In the genomic region with DNA sequence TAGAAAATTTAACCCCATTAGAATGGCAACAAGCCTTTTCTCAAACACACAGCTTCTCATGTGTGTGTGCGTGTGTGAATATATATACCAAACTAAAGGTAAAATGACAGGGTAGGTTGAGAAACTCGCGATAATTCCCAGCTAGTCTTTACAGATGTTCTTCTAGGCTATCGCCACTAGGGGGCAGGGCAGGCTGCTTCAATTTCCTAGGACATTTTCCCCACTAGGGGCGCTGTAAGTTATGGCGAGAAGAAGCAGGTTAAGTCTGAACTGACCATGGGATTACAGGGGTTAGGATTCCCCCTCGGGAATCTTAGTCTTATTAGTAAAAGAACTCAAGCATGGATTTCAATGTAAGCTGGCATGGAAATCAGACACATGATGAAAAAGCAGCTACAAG, we compare ENCODE assay signal across 9 mouse cellular contexts. TPM values are rescaled to one million over a fixed set of nuclear protein-coding genes. Genes with fewer than 3 reads are reported as not detected.
DNase-seq lines count a peak whose midpoint lies in the region; ATAC-seq and TF ChIP-seq lines count a peak whose summit lies in the region.
"Had no signal": no experiment of that assay in that cellular context is flagged by ENCODE, and none has a peak within 500 bp of the region (broad histone marks: within the 10 kb centered on the region; RNA-seq: fewer than 3 reads in every experiment).

No protein-coding gene starts in this region.

- WGBS in intestine, embryonic 14.5 days, result 33% methylated on average over 7 of the region's 7 CpGs
- WGBS in intestine, embryonic 15.5 days, result 34% methylated on average over 7 of the region's 7 CpGs
- WGBS in stomach, postnatal 0 days, result 29% methylated on average over 7 of the region's 7 CpGs

- no peak overlapping the region for H3K4me3 ChIP-seq in intestine, embryonic 14.5 days (ENCODE audit: low read depth, low read length)
- no peak overlapping the region for H3K4me3 ChIP-seq in intestine, embryonic 15.5 days (replicated peaks)
- no peak overlapping the region for H3K4me3 ChIP-seq in left cerebral cortex, adult 2 months
- H3K4me3 ChIP-seq in stomach, postnatal 0 days (ENCODE audit: low read depth, low read length), result no peak overlapping the region
- H3K4me3 ChIP-seq: embryonic facial prominence, embryonic 15.5 days had no signal

- TF ChIP-seq CTCF in left cerebral cortex, adult 2 months (IDR thresholded peaks at IDR 0.05), result no peak; the same call in none of the 2 replicates
- peak; percentile 100 for TF ChIP-seq CTCF in stomach, postnatal 0 days (IDR thresholded peaks at IDR 0.05; ENCODE audit: low read depth)

- no peaks in the 10 kb centered on the region for H3K4me1 ChIP-seq in intestine, embryonic 14.5 days (replicated peaks; ENCODE audit: control insufficient read depth, insufficient read depth, low read length)
- no peaks in the 10 kb centered on the region for H3K4me1 ChIP-seq in intestine, embryonic 15.5 days (replicated peaks)
- H3K4me1 ChIP-seq in stomach, postnatal 0 days (replicated peaks; ENCODE audit: control insufficient read depth, insufficient read depth), result no peaks in the 10 kb centered on the region

- H3K27me3 ChIP-seq in intestine, embryonic 14.5 days (replicated peaks; ENCODE audit: control insufficient read depth, insufficient read depth, low read length), result no peaks in the 10 kb centered on the region
- no peaks in the 10 kb centered on the region for H3K27me3 ChIP-seq in intestine, embryonic 15.5 days (replicated peaks)
- H3K27me3 ChIP-seq in stomach, postnatal 0 days (ENCODE audit: control insufficient read depth, insufficient read depth, low read length), result no peaks in the 10 kb centered on the region
- H3K27me3 ChIP-seq: embryonic facial prominence, embryonic 15.5 days had no signal

- no peak for TF ChIP-seq EP300 in stomach, postnatal 0 days (optimal IDR thresholded peaks at IDR 0.05)

- H3K4me2 ChIP-seq in intestine, embryonic 14.5 days (ENCODE audit: low read length), result no peak overlapping the region
- H3K4me2 ChIP-seq in intestine, embryonic 15.5 days (replicated peaks), result no peak overlapping the region
- H3K4me2 ChIP-seq in stomach, postnatal 0 days (replicated peaks; ENCODE audit: low read depth), result no peak overlapping the region
- H3K4me2 ChIP-seq: embryonic facial prominence, embryonic 15.5 days had no signal

- DNase-seq in intestine, embryonic 14.5 days (ENCODE audit: low spot score), result peak; percentile 89
- peak; percentile 87 for DNase-seq in adrenal gland, postnatal 14 days
- peak; percentile 81 for DNase-seq in embryo, embryonic 9.5 days (ENCODE audit: extremely low spot score)
- DNase-seq in heart, postnatal 36 days, result peak; percentile 81
- DNase-seq in left cerebral cortex, adult 2 months (ENCODE audit: extremely low spot score in 1 of 2, low spot score in 2 of 2), result peak; percentile 77 to 83
- peak; percentile 43 to 53 for DNase-seq in monocyte, adult 2 months (ENCODE audit: low read depth in 1 of 2, low spot score in 2 of 2)
- DNase-seq in stomach, postnatal 0 days (ENCODE audit: low spot score), result peak; percentile 83

- no peak overlapping the region for H3K27ac ChIP-seq in intestine, embryonic 14.5 days (ENCODE audit: low read depth)
- H3K27ac ChIP-seq in intestine, embryonic 15.5 days, result no peak overlapping the region
- H3K27ac ChIP-seq in left cerebral cortex, adult 2 months, result no peak overlapping the region
- no peak overlapping the region for H3K27ac ChIP-seq in stomach, postnatal 0 days (replicated peaks)
- H3K27ac ChIP-seq: embryonic facial prominence, embryonic 15.5 days had no signal

- no peaks in the 10 kb centered on the region for H3K36me3 ChIP-seq in intestine, embryonic 14.5 days (ENCODE audit: control insufficient read depth, insufficient read depth, low read length)
- H3K36me3 ChIP-seq in intestine, embryonic 15.5 days, result no peaks in the 10 kb centered on the region
- H3K36me3 ChIP-seq in stomach, postnatal 0 days (ENCODE audit: control insufficient read depth, insufficient read depth, low read length), result no peaks in the 10 kb centered on the region
- H3K36me3 ChIP-seq: embryonic facial prominence, embryonic 15.5 days had no signal

- intact Hi-C loops in heart, postnatal 36 days (cut with DNase I), result loop anchor here (1.0 to 5.0 kb wide), 2 partner anchors 185 to 441 kb away; no protein-coding TSS in a partner anchor
- intact Hi-C loops in left cerebral cortex, adult 2 months (cut with DNase I), result loop anchor here (5.0 to 10.0 kb wide), 3 partner anchors 158 to 441 kb away; a partner anchor contains a TSS

- no peak overlapping the region for H3K9ac ChIP-seq in intestine, embryonic 14.5 days (ENCODE audit: low read length)
- no peak overlapping the region for H3K9ac ChIP-seq in intestine, embryonic 15.5 days
- no peak overlapping the region for H3K9ac ChIP-seq in stomach, postnatal 0 days (ENCODE audit: low read length)
- H3K9ac ChIP-seq: embryonic facial prominence, embryonic 15.5 days had no signal

- no peaks in the 10 kb centered on the region for H3K9me3 ChIP-seq in intestine, embryonic 14.5 days (ENCODE audit: control insufficient read depth, low read length)
- no peaks in the 10 kb centered on the region for H3K9me3 ChIP-seq in intestine, embryonic 15.5 days
- H3K9me3 ChIP-seq in stomach, postnatal 0 days (ENCODE audit: control insufficient read depth, low read length), result no peaks in the 10 kb centered on the region
- H3K9me3 ChIP-seq: embryonic facial prominence, embryonic 15.5 days had no signal

- ATAC-seq in intestine, embryonic 14.5 days (replicated peaks; ENCODE audit: low FRiP score, low TSS enrichment, low read depth), result no peak
- no peak for ATAC-seq in intestine, embryonic 15.5 days
- no peak for ATAC-seq in stomach, postnatal 0 days (ENCODE audit: low FRiP score, low TSS enrichment)

RNA-seq across cellular contexts. Expression of a gene that starts 39.9 kb away (rescaled TPM):
- 0.09 TPM in 1 of 2 replicates, not detected in the other for polyA plus RNA-seq in intestine, embryonic 14.5 days (2014; fragmentation: Nextera tagmentation; extraction: Ambion mirVana)
- polyA plus RNA-seq in intestine, embryonic 15.5 days (2015; fragmentation: Nextera tagmentation; extraction: Ambion mirVana), result 0.08 and 0.29 TPM in 2 replicates
- total RNA-seq in adrenal gland, postnatal 14 days (2021), result 0.04 TPM in 1 of 2 replicates, not detected in the other
- total RNA-seq in heart, postnatal 36 days (2021), result 100 to 1,000 TPM; 133 to 143 TPM
- under 1 TPM in 1 of 2 experiments, not detected in 1; 0.07 TPM for total RNA-seq in left cerebral cortex, adult 2 months (2021)
- polyA plus RNA-seq in stomach, postnatal 0 days (2015; fragmentation: Nextera tagmentation; extraction: Ambion mirVana), result 0.08 and 0.17 TPM in 2 replicates

RNA-seq across cellular contexts. Expression of a gene that starts 51.7 kb away (rescaled TPM):
- polyA plus RNA-seq in intestine, embryonic 14.5 days (2014; fragmentation: Nextera tagmentation; extraction: Ambion mirVana), result 14.2 and 14.6 TPM in 2 replicates
- 14.1 and 16.1 TPM in 2 replicates for polyA plus RNA-seq in intestine, embryonic 15.5 days (2015; fragmentation: Nextera tagmentation; extraction: Ambion mirVana)
- 11.3 and 16.6 TPM in 2 replicates for total RNA-seq in adrenal gland, postnatal 14 days (2021)
- 10 to 100 TPM; 15.8 to 18.3 TPM for total RNA-seq in heart, postnatal 36 days (2021)
- total RNA-seq in left cerebral cortex, adult 2 months (2021), result 1 to 10 TPM; 5.7 to 6.1 TPM
- 14.9 and 16.2 TPM in 2 replicates for polyA plus RNA-seq in stomach, postnatal 0 days (2015; fragmentation: Nextera tagmentation; extraction: Ambion mirVana)

Comparison
In these comparisons a context has a peak if more than half of its experiments do, and no peak if none do; other contexts are left out.
1. RNA of a gene that starts 39.9 kb away (total RNA-seq): 133 to 143 TPM in heart, postnatal 36 days; 0.07 TPM in left cerebral cortex, adult 2 months and 0.04 TPM in adrenal gland, postnatal 14 days; every median in the first group is over 100 times any median in the second.
2. Peak in every context shown above with its lines, with median percentiles within 50 percentile points of each other: DNase-seq.